Mouse (Mus musculus) midbrain, embryonic 13.5 days (tissue): ENCODE measurements around the gene Olfr1390. TPM values are rescaled to one million over a fixed set of nuclear protein-coding genes. Genes with fewer than 3 reads are reported as not detected.

Experiments used
- polyA plus RNA-seq: library from polyadenylated mRNA; unstranded; fragments of >200 nt; fragmentation: Nextera tagmentation; extraction: Ambion mirVana; gene quantifications from 2 replicates; pipeline ENCODE4 v1.2.1, GENCODE M21; 2015

Gene Olfr1390
- polyA plus RNA-seq, 1 experiment from 2014 or later = not detected

Other genes starting within 250 kb of the Olfr1390 start
- not detected in 2 replicates for gene Olfr1396, start 220.3 kb upstream of the Olfr1390 start, polyA plus RNA-seq
- gene Olfr1395, start 192.9 kb upstream of the Olfr1390 start, polyA plus RNA-seq = not detected in 2 replicates
- not detected in 2 replicates for gene Olfr1394, start 180.8 kb upstream of the Olfr1390 start, polyA plus RNA-seq
- gene Btnl9, start 148.0 kb upstream of the Olfr1390 start, polyA plus RNA-seq = 0.17 TPM in 1 of 2 replicates, not detected in the other
- gene Zfp62, start 131.9 kb upstream of the Olfr1390 start, polyA plus RNA-seq = 56.6 and 58.5 TPM in 2 replicates
- gene Mgat1, start 91.0 kb upstream of the Olfr1390 start, polyA plus RNA-seq = 29.3 and 32.1 TPM in 2 replicates
- gene Olfr1393, start 56.9 kb upstream of the Olfr1390 start, polyA plus RNA-seq = 0.15 TPM in 1 of 2 replicates, not detected in the other
- not detected in 2 replicates for gene Olfr1392, start 49.9 kb upstream of the Olfr1390 start, polyA plus RNA-seq
- gene Olfr10, start 30.4 kb upstream of the Olfr1390 start, polyA plus RNA-seq = not detected in 2 replicates
- not detected in 2 replicates for gene Olfr1391, start 12.4 kb upstream of the Olfr1390 start, polyA plus RNA-seq
- gene Olfr1389, start 87.9 kb downstream of the Olfr1390 start, polyA plus RNA-seq = not detected in 2 replicates
- gene Olfr1388, start 101.4 kb downstream of the Olfr1390 start, polyA plus RNA-seq = not detected in 2 replicates
- not detected in 2 replicates for gene Olfr1387, start 120.2 kb downstream of the Olfr1390 start, polyA plus RNA-seq
- not detected in 2 replicates for gene Olfr1386, start 129.9 kb downstream of the Olfr1390 start, polyA plus RNA-seq
- gene Olfr1385, start 153.9 kb downstream of the Olfr1390 start, polyA plus RNA-seq = not detected in 2 replicates
- not detected in 2 replicates for gene Olfr1384, start 171.5 kb downstream of the Olfr1390 start, polyA plus RNA-seq
- not detected in 2 replicates for gene Olfr1383, start 184.5 kb downstream of the Olfr1390 start, polyA plus RNA-seq
- not detected in 2 replicates for gene Olfr1382, start 193.1 kb downstream of the Olfr1390 start, polyA plus RNA-seq
- gene Olfr1381, start 208.3 kb downstream of the Olfr1390 start, polyA plus RNA-seq = not detected in 2 replicates
- not detected in 2 replicates for gene Olfr1380, start 221.7 kb downstream of the Olfr1390 start, polyA plus RNA-seq